Mouse (Mus musculus): ENCODE results near the gene Akap4.

GRCm38 (mm10) chrX:7057056-7057455 lies 10.3 kb upstream of the Akap4 start:
- TF ChIP-seq CTCF (IDR thresholded peaks at IDR 0.05; ENCODE audit: low read depth, low read length) = no peak
- TF ChIP-seq POLR2A (IDR thresholded peaks at IDR 0.05; ENCODE audit: borderline replicate concordance, low read depth, low read length) = no peak

Measured in bone marrow macrophage, adult 2 months (primary cell).